Mouse (Mus musculus): ENCODE data around the gene Pitpnm1. TPM values are rescaled to one million over a fixed set of nuclear protein-coding genes. Genes with fewer than 3 reads are reported as not detected.

Pitpnm1 gene
- total RNA-seq, 2 experiments from 2014 or later, result 2.8 to 5.7 TPM

GRCm38 (mm10) chr19:4142416-4143173 is 42.8 kb downstream of the Pitpnm1 start:
- DNase-seq, result no peak

- DNase-seq, result no peak
These were observed 44.0 kb downstream of the Pitpnm1 start, which contains the start of gene Cabp4 for GRCm38 (mm10) chr19:4143759-4144268. Cabp4 (minus strand) TSS chr19:4144033.

- DNase-seq, result no peak
These were observed 45.0 kb downstream of the Pitpnm1 start for GRCm38 (mm10) chr19:4144550-4145498.

- no peak for DNase-seq
These were observed 46.1 kb downstream of the Pitpnm1 start for GRCm38 (mm10) chr19:4145936-4146335.

GRCm38 (mm10) chr19:4146366-4147021 is 46.7 kb downstream of the Pitpnm1 start:
- no peak for DNase-seq

GRCm38 (mm10) chr19:4147022-4147405 is 47.2 kb downstream of the Pitpnm1 start:
- no peak for DNase-seq

- no peak for DNase-seq
These were observed 48.1 kb downstream of the Pitpnm1 start for GRCm38 (mm10) chr19:4147782-4148490.

GRCm38 (mm10) chr19:4148491-4148806 is 48.7 kb downstream of the Pitpnm1 start, which contains the start of gene Coro1b:
Coro1b (plus strand) TSS chr19:4148619.
- DNase-seq, result peak; percentile 98

- no peak for DNase-seq
These were observed 49.0 kb downstream of the Pitpnm1 start for GRCm38 (mm10) chr19:4148819-4149218.

GRCm38 (mm10) chr19:4149283-4149682 is 49.5 kb downstream of the Pitpnm1 start:
- no peak for DNase-seq

GRCm38 (mm10) chr19:4149764-4150461 is 50.1 kb downstream of the Pitpnm1 start:
- no peak for DNase-seq

- no peak for DNase-seq
These were observed 51.0 kb downstream of the Pitpnm1 start for GRCm38 (mm10) chr19:4150567-4151487.

- DNase-seq, result no peak
These were observed 51.7 kb downstream of the Pitpnm1 start for GRCm38 (mm10) chr19:4151488-4151860.

- DNase-seq, result no peak
These were observed 52.1 kb downstream of the Pitpnm1 start for GRCm38 (mm10) chr19:4151898-4152297.

- no peak for DNase-seq
These were observed 52.8 kb downstream of the Pitpnm1 start for GRCm38 (mm10) chr19:4152445-4153231.

GRCm38 (mm10) chr19:4153232-4153654 is 53.4 kb downstream of the Pitpnm1 start, which contains the start of gene Ptprcap:
Ptprcap (plus strand) TSS chr19:4153604.
- no peak for DNase-seq

GRCm38 (mm10) chr19:4154437-4155222 is 54.8 kb downstream of the Pitpnm1 start:
- DNase-seq, result no peak
